Mouse (Mus musculus) ES-E14 (cell line): ENCODE measurements around the gene Lypd1. TPM values are rescaled to one million over a fixed set of nuclear protein-coding genes. Genes with fewer than 3 reads are reported as not detected.

Experiments
- DNase-seq: peaks from one replicate; pipeline ENCODE4 v3.0.0-alpha.2; 2013; ENCODE audit warnings: low read depth, low spot score
- H3K27ac ChIP-seq: 2 replicates; pipeline ENCODE4 v1.5.1; 2012; ENCODE audit warnings: low read depth, mild to moderate bottlenecking, low read length, moderate library complexity, mixed read lengths; ENCODE audit not compliant: poor library complexity, insufficient read depth, severe bottlenecking
- H3K36me3 ChIP-seq: 2 replicates; pipeline ENCODE4 v1.6.1; 2012; ENCODE audit warnings: mild to moderate bottlenecking, low read length, moderate library complexity, mixed read lengths; ENCODE audit not compliant: control insufficient read depth, poor library complexity, insufficient read depth, severe bottlenecking
- H3K4me1 ChIP-seq, 2 experiments: fragments of 150-350 bp in 1 of 2; sonication (generic) in 1 of 2; 2 replicates each; pipeline ENCODE4 v1.6.1; 2012; ENCODE audit warnings: low read length in 2 of 2, mild to moderate bottlenecking in 1 of 2, mixed read lengths in 1 of 2; ENCODE audit not compliant: control insufficient read depth in 2 of 2, insufficient read depth in 2 of 2, poor library complexity in 1 of 2
- H3K4me3 ChIP-seq, 2 experiments: fragments of 150-350 bp in 1 of 2; sonication (generic) in 1 of 2; 2 replicates each; pipeline ENCODE4 v1.5.1; 2012; ENCODE audit warnings: low read length in 2 of 2, low read depth in 1 of 2, mild to moderate bottlenecking in 1 of 2, mixed read lengths in 1 of 2; ENCODE audit not compliant: insufficient read depth in 1 of 2, poor library complexity in 1 of 2, severe bottlenecking in 1 of 2
- H3K9ac ChIP-seq: 2 replicates; pipeline ENCODE4 v1.6.1; 2012; ENCODE audit warnings: low read depth, mild to moderate bottlenecking, low read length, mixed read lengths; ENCODE audit not compliant: poor library complexity, insufficient read depth, severe bottlenecking
- H3K9me3 ChIP-seq: fragments of 150-350 bp; sonication (generic); 2 replicates; pipeline ENCODE4 v1.6.1; 2012; ENCODE audit warnings: low read depth, mild to moderate bottlenecking, low read length; ENCODE audit not compliant: control insufficient read depth, insufficient read depth
- CHD2 ChIP-seq: IDR thresholded peaks from 2 replicates; pipeline ENCODE4 v1.6.1; 2014; ENCODE audit warnings: mild to moderate bottlenecking, low read depth, low read length, inconsistent platforms
- HCFC1 ChIP-seq: IDR thresholded peaks from 2 replicates; pipeline ENCODE4 v1.6.1; 2012; ENCODE audit warnings: low read length, inconsistent platforms, borderline replicate concordance; ENCODE audit not compliant: insufficient read depth
- MAFK ChIP-seq: IDR thresholded peaks from 2 replicates; pipeline ENCODE4 v1.6.1; 2014; ENCODE audit warnings: mild to moderate bottlenecking, low read depth, low read length, inconsistent platforms; ENCODE audit not compliant: insufficient read depth
- ZC3H11A ChIP-seq: IDR thresholded peaks from 2 replicates; pipeline ENCODE4 v1.6.1; 2012; ENCODE audit warnings: low read depth, mild to moderate bottlenecking, inconsistent platforms, low read length, borderline replicate concordance
- ZNF384 ChIP-seq: IDR thresholded peaks from 2 replicates; pipeline ENCODE4 v1.6.1; 2012; ENCODE audit warnings: low read depth, low read length, inconsistent platforms
- in situ Hi-C, 2 experiments: fragments of 600-800 bp; cut with MboI; formaldehyde crosslinking; loops; one replicate each; pipeline ENCODE4 v1.15.1; 2025; ENCODE audit warnings: low sequenced_read_pairs in 2 of 2, inconsistent platforms in 1 of 2; ENCODE audit not compliant: unreplicated experiment in 2 of 2
- total RNA-seq: library from RNA; depleted of rRNA; stranded (reverse); fragments of 300-350 nt; gene quantifications from 2 replicates; pipeline ENCODE4 v1.2.3, GENCODE M21; 2012; rRNA removed

The Lypd1 gene
- 0.80 and 1.1 TPM in 2 replicates for total RNA-seq

GRCm38 (mm10) chr1:125912601-125913600 is at the start of gene Lypd1:
Gene Lypd1, minus strand, starts transcription at chr1:125913101.
- H3K27ac ChIP-seq: no peak within 1 kb of the TSS

GRCm38 (mm10) chr1:125951026-125951425 is 38.1 kb upstream of the Lypd1 start:
- TF ChIP-seq ZNF384 (no peak), HCFC1 (no peak), ZC3H11A (no peak), CHD2 (no peak), MAFK (no peak)
- no peak for DNase-seq
- no peak overlapping the region for H3K9ac ChIP-seq
- H3K4me1 ChIP-seq: no peaks in the 10 kb centered on the region
- no peak overlapping the region for H3K4me3 ChIP-seq
- in situ Hi-C loops: no loop called here
- no peaks in the 10 kb centered on the region for H3K9me3 ChIP-seq
- H3K27ac ChIP-seq: no peak overlapping the region
- no peaks in the 10 kb centered on the region for H3K36me3 ChIP-seq

More at GRCm38 (mm10) chr1:125912601-125913600, at the start of gene Lypd1:
- Histone ChIP-seq H3K9ac (peak within 1 kb of the TSS; percentile 4; the same call in 1 of the 2 replicates), H3K36me3 (no peaks in the 10 kb centered on the region), H3K9me3 (no peaks in the 10 kb centered on the region), H3K4me3 (peak within 1 kb of the TSS; percentile 27 to 50), H3K4me1 (0 out of 4 replicates have a peak, but pooled peaks cover 0 to 2% of the 10 kb centered on the region in 2 experiments)
- in situ Hi-C loops: no loop called here
- no peak for TF ChIP-seq ZNF384
- TF ChIP-seq MAFK: no peak
- TF ChIP-seq CHD2: no peak
- no peak for TF ChIP-seq ZC3H11A
- DNase-seq: no peak

GRCm38 (mm10) chr1:125949076-125949475 is 36.2 kb upstream of the Lypd1 start:
- Histone ChIP-seq H3K9me3 (no peaks in the 10 kb centered on the region), H3K4me1 (no peaks in the 10 kb centered on the region), H3K9ac (no peak overlapping the region), H3K36me3 (no peaks in the 10 kb centered on the region), H3K4me3 (no peak overlapping the region), H3K27ac (no peak overlapping the region)
- no peak for TF ChIP-seq ZC3H11A
- TF ChIP-seq ZNF384: no peak
- TF ChIP-seq HCFC1: no peak
- TF ChIP-seq CHD2: no peak
- no peak for TF ChIP-seq MAFK
- DNase-seq: no peak
- in situ Hi-C loops: no loop called here

- DNase-seq: no peak
- TF ChIP-seq MAFK (no peak), HCFC1 (no peak), ZNF384 (no peak), ZC3H11A (no peak), CHD2 (no peak)
- Histone ChIP-seq H3K27ac (no peak overlapping the region), H3K9me3 (no peaks in the 10 kb centered on the region), H3K36me3 (no peaks in the 10 kb centered on the region), H3K4me1 (no peaks in the 10 kb centered on the region), H3K4me3 (no peak overlapping the region), H3K9ac (no peak overlapping the region)
- in situ Hi-C loops: no loop called here
Observed at GRCm38 (mm10) chr1:125945136-125945535, 32.2 kb upstream of the Lypd1 start.
